Mouse (Mus musculus) erythroblast, embryonic 14.5 days (primary cell): ENCODE results near the gene Preb.

Experiments
- GATA1 ChIP-seq: IDR thresholded peaks from 2 replicates; pipeline ENCODE4 v1.6.1; 2012; ENCODE audit warnings: low read length, inconsistent platforms, mixed read lengths
- TAL1 ChIP-seq: IDR thresholded peaks from 3 replicates; pipeline ENCODE4 v1.6.1; 2012; ENCODE audit warnings: low read length, inconsistent platforms, mixed read lengths

GRCm38 (mm10) chr5:30955751-30956150 lies 4.4 kb downstream of the Preb start:
- no peak for TF ChIP-seq GATA1
- TF ChIP-seq TAL1: no peak
